Mouse (Mus musculus): ENCODE results near the gene Tbc1d12. TPM values are rescaled to one million over a fixed set of nuclear protein-coding genes. Genes with fewer than 3 reads are reported as not detected.

The Tbc1d12 gene
- total and polyA plus RNA-seq, 3 experiments = 2.5 to 2.9 TPM; not detected in 1

- H3K27ac ChIP-seq (ENCODE audit: control insufficient read depth, low read depth, low read length) = no peak overlapping the region
- H3K4me3 ChIP-seq (ENCODE audit: control insufficient read depth in 1 of 2, insufficient read depth in 1 of 2, low read depth in 2 of 2, low read length in 2 of 2) = no peak overlapping the region
- H3K27me3 ChIP-seq (ENCODE audit: control insufficient read depth in 1 of 2, insufficient read depth in 2 of 2, low read length in 2 of 2) = no peaks in the 10 kb centered on the region
- H3K9me3 ChIP-seq (replicated peaks; ENCODE audit: insufficient read depth, low read length) = no peaks in the 10 kb centered on the region
- H3K36me3 ChIP-seq (ENCODE audit: control insufficient read depth in 1 of 2, insufficient read depth in 2 of 2, low read length in 2 of 2) = peaks cover 0 to 31% of the 10 kb centered on the region in 2 experiments; a peak in 2 of 4 replicates
- no peak for TF ChIP-seq RCOR1 (IDR thresholded peaks at IDR 0.05; ENCODE audit: low read depth, low read length)
- TF ChIP-seq MAZ (IDR thresholded peaks at IDR 0.05; ENCODE audit: low read depth, low read length) = no peak
- no peak for TF ChIP-seq CHD1 (IDR thresholded peaks at IDR 0.05; ENCODE audit: low read depth, low read length)
- no peak for TF ChIP-seq E2F4 (IDR thresholded peaks at IDR 0.05; ENCODE audit: borderline replicate concordance, low read depth, low read length)
- no peak for TF ChIP-seq JUND (IDR thresholded peaks at IDR 0.05; ENCODE audit: low read depth, low read length)
- TF ChIP-seq MAFK (IDR thresholded peaks at IDR 0.05; ENCODE audit: borderline replicate concordance, low read depth, low read length) = no peak
- TF ChIP-seq RAD21 (IDR thresholded peaks at IDR 0.05; ENCODE audit: low read depth, low read length) = no peak
- H3K9ac ChIP-seq (ENCODE audit: control insufficient read depth, low read depth, low read length, poor library complexity, severe bottlenecking) = no peak overlapping the region
- H3K79me2 ChIP-seq (ENCODE audit: control insufficient read depth, insufficient read depth, low read length, poor library complexity) = no peaks in the 10 kb centered on the region; the same call in 1 of the 2 replicates
- no peaks in the 10 kb centered on the region for H3K4me1 ChIP-seq (ENCODE audit: control insufficient read depth in 1 of 2, insufficient read depth in 2 of 2, low read length in 2 of 2)
- DNase-seq (ENCODE audit: low read depth, low spot score) = no peak
Measured at GRCm38 (mm10) chr19:38796546-38796945, 39.8 kb upstream of the Tbc1d12 start.

GRCm38 (mm10) chr19:38798291-38798690 is 38.1 kb upstream of the Tbc1d12 start:
- Histone ChIP-seq H3K4me1 (ENCODE audit: control insufficient read depth in 1 of 2, insufficient read depth in 2 of 2, low read length in 2 of 2) (no peaks in the 10 kb centered on the region), H3K79me2 (ENCODE audit: control insufficient read depth, insufficient read depth, low read length, poor library complexity) (no peaks in the 10 kb centered on the region; the same call in 1 of the 2 replicates), H3K9me3 (replicated peaks; ENCODE audit: insufficient read depth, low read length) (no peaks in the 10 kb centered on the region), H3K9ac (ENCODE audit: control insufficient read depth, low read depth, low read length, poor library complexity, severe bottlenecking) (no peak overlapping the region), H3K27ac (ENCODE audit: control insufficient read depth, low read depth, low read length) (no peak overlapping the region), H3K36me3 (ENCODE audit: control insufficient read depth in 1 of 2, insufficient read depth in 2 of 2, low read length in 2 of 2) (peaks cover 0 to 25% of the 10 kb centered on the region in 2 experiments; a peak in 2 of 4 replicates), H3K27me3 (ENCODE audit: control insufficient read depth in 1 of 2, insufficient read depth in 2 of 2, low read length in 2 of 2) (no peaks in the 10 kb centered on the region), H3K4me3 (ENCODE audit: control insufficient read depth in 1 of 2, insufficient read depth in 1 of 2, low read depth in 2 of 2, low read length in 2 of 2) (no peak overlapping the region)
- no peak for TF ChIP-seq MAX (IDR thresholded peaks at IDR 0.05; ENCODE audit: low read length)
- no peak for TF ChIP-seq MYC (IDR thresholded peaks at IDR 0.05; ENCODE audit: low read depth, low read length)
- no peak for TF ChIP-seq MYB (IDR thresholded peaks at IDR 0.05; ENCODE audit: low read depth, low read length)
- no peak for DNase-seq (ENCODE audit: low read depth, low spot score)

GRCm38 (mm10) chr19:38798801-38799200 is 37.6 kb upstream of the Tbc1d12 start:
- peaks cover 0 to 25% of the 10 kb centered on the region in 2 experiments; a peak in 2 of 4 replicates for H3K36me3 ChIP-seq (ENCODE audit: control insufficient read depth in 1 of 2, insufficient read depth in 2 of 2, low read length in 2 of 2)
- DNase-seq (ENCODE audit: low read depth, low spot score) = no peak
- TF ChIP-seq UBTF (IDR thresholded peaks at IDR 0.05; ENCODE audit: borderline replicate concordance, insufficient read depth, low read depth, low read length) (no peak), E2F4 (IDR thresholded peaks at IDR 0.05; ENCODE audit: borderline replicate concordance, low read depth, low read length) (no peak), USF1 (IDR thresholded peaks at IDR 0.05; ENCODE audit: low read depth, low read length) (no peak), CHD1 (IDR thresholded peaks at IDR 0.05; ENCODE audit: low read depth, low read length) (no peak), MAZ (IDR thresholded peaks at IDR 0.05; ENCODE audit: low read depth, low read length) (no peak), RCOR1 (IDR thresholded peaks at IDR 0.05; ENCODE audit: low read depth, low read length) (no peak), KAT2A (conservative IDR thresholded peaks at IDR 0.05; ENCODE audit: low read depth, low read length) (no peak), NELFE (IDR thresholded peaks at IDR 0.05; ENCODE audit: low read depth, low read length) (no peak), MEF2A (IDR thresholded peaks at IDR 0.05; ENCODE audit: extremely low read depth, insufficient replicate concordance, low read depth, low read length, poor library complexity, severe bottlenecking) (no peak), MAX (IDR thresholded peaks at IDR 0.05; ENCODE audit: low read length) (no peak), SIN3A (IDR thresholded peaks at IDR 0.05; ENCODE audit: low read length) (no peak), ZMIZ1 (IDR thresholded peaks at IDR 0.05; ENCODE audit: low read depth, low read length) (no peak)
- H3K27me3 ChIP-seq (ENCODE audit: control insufficient read depth in 1 of 2, insufficient read depth in 2 of 2, low read length in 2 of 2) = no peaks in the 10 kb centered on the region
- no peak overlapping the region for H3K9ac ChIP-seq (ENCODE audit: control insufficient read depth, low read depth, low read length, poor library complexity, severe bottlenecking)
- H3K9me3 ChIP-seq (replicated peaks; ENCODE audit: insufficient read depth, low read length) = no peaks in the 10 kb centered on the region
- no peak overlapping the region for H3K4me3 ChIP-seq (ENCODE audit: control insufficient read depth in 1 of 2, insufficient read depth in 1 of 2, low read depth in 2 of 2, low read length in 2 of 2)
- no peaks in the 10 kb centered on the region; the same call in 1 of the 2 replicates for H3K79me2 ChIP-seq (ENCODE audit: control insufficient read depth, insufficient read depth, low read length, poor library complexity)
- no peak overlapping the region for H3K27ac ChIP-seq (ENCODE audit: control insufficient read depth, low read depth, low read length)
- no peaks in the 10 kb centered on the region for H3K4me1 ChIP-seq (ENCODE audit: control insufficient read depth in 1 of 2, insufficient read depth in 2 of 2, low read length in 2 of 2)

Data from MEL (cell line).